Mouse (Mus musculus) megakaryocyte-erythroid progenitor cell, adult 5-6 weeks (primary cell): Measurements from ENCODE around the gene Abcg5. TPM values are rescaled to one million over a fixed set of nuclear protein-coding genes. Genes with fewer than 3 reads are reported as not detected.

Experiments
- ATAC-seq: replicated peaks from 2 replicates; pipeline ENCODE4 v1.8.0; 2016; ENCODE audit warnings: mild to moderate bottlenecking, inconsistent platforms; ENCODE audit not compliant: severe bottlenecking, poor library complexity, low FRiP score, low TSS enrichment
- total RNA-seq, 2 experiments: library from RNA; stranded (forward) in 1 of 2; stranded (reverse) in 1 of 2; fragments of 200-1000, 215-1000 nt in 1 of 2; fragments of >200 nt in 1 of 2; fragmentation: Nextera tagmentation in 1 of 2; gene quantifications; 2 replicates each; pipeline ENCODE4 v1.2.3; 2014 to 2017

Abcg5 gene
- total RNA-seq, 2 experiments from 2014 or later, result not detected

GRCm38 (mm10) chr17:84688834-84689233, 6.0 kb upstream of the Abcg5 start:
- ATAC-seq, result no peak

- no peak for ATAC-seq
These were observed 5.2 kb upstream of the Abcg5 start for GRCm38 (mm10) chr17:84687994-84688393.

GRCm38 (mm10) chr17:84685286-84685685, 2.5 kb upstream of the Abcg5 start:
- no peak for ATAC-seq

DNA sequence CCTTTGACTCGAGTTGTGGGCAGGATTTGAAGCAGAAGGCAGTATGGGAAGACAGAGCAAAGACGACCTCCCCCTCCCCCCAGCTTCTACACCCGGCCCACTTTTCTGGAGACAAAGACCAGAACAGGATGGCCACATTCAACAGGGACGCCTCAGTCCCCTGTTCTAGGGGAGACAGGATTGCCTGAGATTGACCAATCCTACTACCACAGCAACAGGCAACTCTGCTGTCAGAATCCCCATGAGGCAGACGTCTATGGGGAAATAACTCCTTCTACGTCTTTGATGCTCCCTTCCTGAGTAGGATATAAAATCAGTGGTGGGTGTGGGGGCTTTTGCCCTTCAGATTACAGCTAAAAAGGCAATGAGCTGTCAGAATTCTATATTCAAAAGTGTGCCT, 1.5 kb upstream of the Abcg5 start:
- no peak for ATAC-seq

DNA sequence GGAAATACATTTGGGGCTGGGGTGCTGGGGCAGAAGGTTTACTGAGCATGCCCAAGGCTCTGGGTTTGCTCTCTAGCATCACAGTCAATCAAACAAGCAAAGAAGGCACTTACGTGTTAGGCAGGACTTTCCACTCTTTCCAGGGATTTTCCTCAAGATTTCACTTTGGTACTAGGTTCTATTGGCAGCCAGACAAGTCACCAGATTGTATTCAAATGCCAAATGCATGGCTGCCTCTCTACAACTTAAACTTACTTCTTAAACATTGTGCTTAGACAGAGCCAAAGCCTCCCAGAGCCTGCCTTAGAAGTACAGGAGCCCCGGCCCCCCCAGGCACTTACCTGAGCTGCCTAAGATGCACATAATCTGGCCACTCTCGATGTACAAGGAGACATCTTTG, 1.1 kb downstream of the Abcg5 start:
- no peak for ATAC-seq

- ATAC-seq, result no peak
These were observed 5.2 kb downstream of the Abcg5 start for GRCm38 (mm10) chr17:84677595-84677994.

- no peak for ATAC-seq
These were observed 6.9 kb downstream of the Abcg5 start, which contains the start of gene Abcg8 for GRCm38 (mm10) chr17:84675951-84676366. Abcg8 (plus strand) TSS chr17:84676302.

DNA sequence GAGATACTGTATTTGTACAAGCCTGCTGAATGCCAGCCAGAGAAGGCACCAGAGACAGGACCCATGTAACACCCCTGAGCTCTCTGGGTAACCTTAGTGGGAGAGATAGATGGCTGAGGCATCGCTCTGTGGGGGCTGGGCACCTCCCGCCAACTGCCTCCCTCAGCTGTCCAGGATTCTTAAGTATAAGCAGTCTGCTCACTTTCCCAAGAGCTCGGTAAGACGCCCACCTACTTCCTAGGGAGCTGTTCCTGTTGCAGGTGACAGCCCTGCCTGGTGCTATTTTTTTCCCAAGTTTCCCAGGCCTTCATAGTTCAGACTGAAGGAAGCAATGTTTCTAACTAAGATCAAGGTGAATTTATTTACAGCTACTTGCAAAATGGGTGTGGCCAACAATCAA, 7.6 kb downstream of the Abcg5 start:
- ATAC-seq, result no peak

DNA sequence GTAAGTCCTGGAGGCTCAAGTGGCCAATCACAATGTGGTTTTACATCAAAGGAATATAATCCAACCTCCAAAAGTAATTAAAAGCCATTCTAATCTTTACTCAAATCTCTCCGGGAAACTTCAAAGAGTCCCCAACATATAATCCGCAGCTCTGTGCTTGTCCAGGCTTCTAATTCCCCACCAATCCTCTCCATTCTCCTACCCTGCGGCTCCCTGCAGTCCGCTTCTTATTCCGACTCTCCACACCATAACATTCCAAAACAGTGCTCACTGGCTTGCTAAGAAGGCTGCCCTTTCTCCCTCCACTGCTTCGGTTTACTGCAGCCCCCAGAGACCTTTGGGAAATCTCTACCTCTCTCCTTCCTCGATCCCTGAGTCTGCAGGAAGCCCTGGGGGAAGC, 8.8 kb downstream of the Abcg5 start:
- ATAC-seq, result no peak

- no peak for ATAC-seq
These were observed 10.1 kb downstream of the Abcg5 start for GRCm38 (mm10) chr17:84672376-84673369.

- peak; percentile 52; the same call in 1 of the 2 replicates for ATAC-seq
These were observed 15.0 kb downstream of the Abcg5 start for GRCm38 (mm10) chr17:84667848-84668247.

DNA sequence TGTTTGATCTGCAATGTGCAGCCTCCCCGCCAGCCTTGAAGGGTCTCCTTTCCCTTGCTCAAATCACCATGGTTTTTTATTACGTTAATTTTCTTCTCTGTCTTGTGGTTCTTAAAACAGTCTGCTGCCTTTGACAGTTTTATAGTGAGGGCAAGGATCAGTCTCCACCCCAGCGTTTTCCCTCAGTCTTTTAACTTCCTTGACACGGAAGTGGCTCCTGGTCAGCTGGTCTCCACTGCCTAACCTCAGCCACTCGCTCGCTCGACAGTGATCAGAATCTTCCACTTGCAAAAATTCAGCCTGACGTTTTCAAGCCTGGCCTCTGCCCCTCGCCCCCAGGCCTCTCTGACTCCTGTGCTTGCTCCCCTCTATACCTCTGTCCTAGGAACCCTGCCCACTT, 17.1 kb downstream of the Abcg5 start:
- no peak for ATAC-seq

- no peak for ATAC-seq
These were observed 17.8 kb downstream of the Abcg5 start for GRCm38 (mm10) chr17:84665053-84665452.

GRCm38 (mm10) chr17:84658951-84659350, 23.9 kb downstream of the Abcg5 start:
- ATAC-seq, result no peak

GRCm38 (mm10) chr17:84658195-84658594, 24.6 kb downstream of the Abcg5 start:
- no peak for ATAC-seq

- ATAC-seq, result no peak
These were observed 25.0 kb downstream of the Abcg5 start for GRCm38 (mm10) chr17:84657782-84658181.

GRCm38 (mm10) chr17:84657422-84657732, 25.4 kb downstream of the Abcg5 start:
- ATAC-seq, result no peak

DNA sequence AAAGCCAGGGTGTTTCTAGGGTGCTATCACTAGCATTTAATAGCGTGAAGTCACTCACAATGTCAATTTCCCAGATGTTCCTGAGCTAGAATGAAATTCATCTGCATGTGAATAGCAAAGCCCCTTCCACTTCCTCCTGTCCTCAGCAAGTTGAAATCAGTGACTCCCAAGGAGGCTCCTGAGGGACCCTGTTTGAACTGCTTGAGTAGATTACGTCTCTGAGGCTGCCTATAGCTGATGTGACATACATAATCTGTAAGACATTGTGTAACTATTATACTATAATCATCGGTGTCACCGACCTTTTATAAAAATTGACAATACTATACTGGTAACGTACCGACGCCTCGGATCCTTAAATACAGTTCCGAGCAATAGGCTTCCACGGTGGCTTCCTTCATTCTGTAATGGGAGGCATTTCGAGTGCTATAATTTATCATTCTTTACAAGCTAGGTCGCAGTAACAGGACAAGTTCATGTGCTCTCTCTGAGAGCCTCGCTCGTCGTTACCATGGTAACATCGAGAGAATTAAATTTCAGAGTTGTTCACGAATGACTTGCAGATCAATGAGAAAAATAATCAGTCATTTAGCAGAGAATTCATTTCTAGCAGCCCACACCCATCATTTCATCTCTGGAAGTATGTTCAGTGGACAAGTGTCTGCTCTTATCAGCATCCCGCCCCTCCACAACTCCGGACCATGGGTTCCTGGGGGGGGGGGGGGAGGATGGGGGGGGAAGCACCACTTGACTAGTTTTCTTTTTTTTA, 26.0 kb downstream of the Abcg5 start:
- ATAC-seq, result no peak

GRCm38 (mm10) chr17:84656205-84656604, 26.6 kb downstream of the Abcg5 start:
- no peak for ATAC-seq

- no peak for ATAC-seq
These were observed 29.3 kb downstream of the Abcg5 start for GRCm38 (mm10) chr17:84653544-84653943.
